Mouse (Mus musculus): ENCODE results near the gene Zbed5.
A peak's percentile ranks its signal among the peaks of the same experiment; 100 is the strongest.
"Not testable (repeated sequence)": the region's sequence is repeated elsewhere in the genome, so short reads cannot be mapped to it uniquely, and the experiment has no call there.

Gene Zbed5

DNA sequence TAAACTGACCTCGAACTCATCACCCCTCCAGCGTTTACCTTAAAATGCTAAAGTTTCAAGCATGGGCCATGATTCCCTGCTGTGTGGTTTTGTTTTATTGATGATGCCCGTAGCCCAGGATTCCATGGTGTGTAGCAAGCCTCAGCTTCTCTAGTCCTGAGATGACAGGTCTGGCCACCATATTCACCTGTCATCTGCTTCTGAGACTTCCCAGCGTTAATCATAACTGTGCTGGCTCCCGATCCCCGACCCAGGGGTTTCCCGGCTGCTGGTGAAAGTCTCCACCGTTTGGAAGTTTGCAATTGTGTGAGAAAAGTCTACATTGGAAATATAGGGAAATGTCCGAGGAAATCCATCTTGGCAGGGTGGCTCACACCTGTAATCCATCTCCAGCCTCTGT, 13.6 kb downstream of the Zbed5 start:
- no peak for DNase-seq

DNA sequence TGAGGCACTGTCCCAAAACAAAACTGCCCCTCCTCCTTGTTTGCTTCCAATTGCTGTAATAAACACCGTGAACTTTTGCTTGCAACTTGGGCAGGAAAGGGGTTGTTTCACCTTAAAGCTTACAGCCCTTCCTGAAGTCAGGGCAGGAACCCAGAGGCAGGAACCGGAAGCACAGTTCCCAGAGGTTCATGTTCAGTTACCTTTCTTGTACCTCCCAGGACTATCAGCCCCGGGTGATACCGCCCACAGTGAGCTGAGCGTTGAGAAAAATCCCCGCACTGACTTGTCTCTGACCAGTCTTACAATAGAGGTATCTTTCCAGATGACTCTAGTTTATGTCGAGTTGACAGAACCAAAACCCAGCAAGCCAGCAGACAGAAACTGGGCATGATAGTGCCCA, 14.1 kb downstream of the Zbed5 start:
- DNase-seq, result no peak

DNA sequence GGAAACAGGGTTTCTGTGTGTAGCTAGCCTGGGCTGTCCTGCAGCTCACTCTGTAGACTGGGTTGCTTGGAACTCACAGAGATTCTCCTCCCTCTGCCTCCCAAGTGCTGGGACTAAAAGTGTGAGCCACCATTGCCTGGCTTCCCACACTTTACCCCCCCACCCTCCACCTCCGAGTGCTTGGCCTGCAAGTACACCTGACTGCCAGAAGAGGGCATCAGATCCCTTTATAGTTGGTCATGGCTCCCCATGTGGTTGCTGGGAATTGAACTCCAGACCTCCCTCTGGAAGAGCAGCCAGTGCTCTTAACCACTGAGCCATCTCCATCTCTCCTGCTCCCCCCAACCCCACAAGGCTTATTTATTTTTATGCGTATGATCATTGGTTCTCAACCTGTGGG, 18.5 kb downstream of the Zbed5 start:
- DNase-seq, result peak; percentile 26

DNA sequence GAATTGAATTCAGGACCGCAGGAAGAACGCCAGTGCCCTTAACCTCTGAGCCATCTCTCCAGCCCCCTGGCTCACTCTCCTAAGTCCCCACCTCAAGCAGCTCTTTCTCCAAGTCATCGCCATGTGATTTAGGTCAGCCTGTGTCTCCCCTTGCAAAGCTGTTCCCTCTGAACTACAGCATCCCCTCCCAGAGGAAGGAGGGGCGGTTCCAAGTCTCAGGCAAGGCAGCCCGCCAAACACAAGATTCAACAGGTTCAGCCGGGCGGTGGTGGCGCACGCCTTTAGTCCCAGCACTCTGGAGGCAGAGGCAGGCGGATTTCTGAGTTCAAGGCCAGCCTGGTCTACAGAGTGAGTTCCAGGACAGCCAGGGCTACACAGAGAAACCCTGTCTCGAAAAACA, 20.0 kb downstream of the Zbed5 start:
- not testable (repeated sequence) for DNase-seq

DNA sequence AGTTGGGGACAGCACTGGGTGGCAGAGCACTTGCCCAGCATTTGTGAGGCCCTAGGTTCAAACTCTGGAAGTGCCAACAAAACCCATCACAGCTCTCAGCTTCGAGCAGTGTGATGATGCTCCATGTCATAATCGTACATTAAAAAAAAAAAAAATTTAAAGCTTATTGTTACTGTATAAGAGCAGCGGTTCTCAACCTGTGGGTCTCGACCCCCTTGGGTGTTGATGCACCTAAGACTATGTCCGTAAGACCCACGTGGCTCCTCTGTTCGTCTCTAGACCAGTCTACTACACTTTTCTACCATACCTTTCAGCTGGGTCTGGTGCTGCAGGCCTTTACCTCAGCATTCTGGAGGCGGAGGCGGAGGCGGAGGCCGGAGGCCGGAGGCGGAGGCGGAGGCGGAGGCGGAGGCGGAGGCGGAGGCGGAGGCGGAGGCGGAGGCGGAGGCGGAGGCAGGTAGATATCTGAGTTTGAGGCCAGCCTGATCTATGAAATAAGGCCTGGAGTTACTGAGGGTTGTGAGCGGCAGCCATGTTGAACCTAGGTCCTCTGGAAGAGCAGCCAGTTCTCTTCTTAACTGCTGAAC, 22.6 kb downstream of the Zbed5 start:
- DNase-seq, result no peak

DNA sequence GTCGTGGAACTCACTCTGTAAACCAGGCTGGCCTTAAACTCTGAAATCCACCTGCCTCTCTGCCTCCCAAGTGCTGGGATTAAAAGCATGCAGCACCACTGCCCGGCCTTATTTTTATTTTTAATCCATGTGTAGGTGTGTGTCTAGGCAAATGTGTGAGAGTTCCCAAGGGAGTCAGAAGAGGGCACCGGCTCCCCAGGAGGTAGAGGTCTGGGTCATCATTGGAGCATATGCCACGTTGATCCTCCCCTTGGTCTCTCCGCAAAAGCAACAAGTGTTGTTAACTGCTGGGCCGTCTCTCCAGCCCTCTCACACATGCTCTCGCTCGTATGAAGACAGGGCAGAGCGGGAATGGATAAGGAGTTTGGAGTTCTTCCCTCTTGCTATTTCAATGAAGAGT, 23.2 kb downstream of the Zbed5 start:
- no peak for DNase-seq

DNA sequence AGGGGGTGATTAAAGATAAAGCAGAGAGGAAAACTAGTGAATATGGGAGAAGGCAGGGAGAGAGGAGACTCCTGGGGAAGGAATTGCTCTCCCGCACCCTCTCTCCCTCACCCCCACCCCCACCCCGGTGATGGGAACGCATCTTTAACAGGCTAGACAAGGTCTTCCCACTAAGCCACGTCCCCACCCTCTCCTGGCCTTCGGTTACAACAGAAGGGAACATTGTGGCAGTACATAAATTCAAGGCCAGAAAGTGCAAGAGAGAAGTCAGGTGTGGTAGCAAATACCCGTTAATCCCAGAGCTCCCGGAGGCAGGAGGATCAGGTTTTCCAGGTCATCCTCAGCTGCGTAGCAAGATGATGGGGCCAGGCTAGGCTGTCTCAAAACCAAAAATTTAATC, 23.8 kb downstream of the Zbed5 start:
- no peak for DNase-seq

DNA sequence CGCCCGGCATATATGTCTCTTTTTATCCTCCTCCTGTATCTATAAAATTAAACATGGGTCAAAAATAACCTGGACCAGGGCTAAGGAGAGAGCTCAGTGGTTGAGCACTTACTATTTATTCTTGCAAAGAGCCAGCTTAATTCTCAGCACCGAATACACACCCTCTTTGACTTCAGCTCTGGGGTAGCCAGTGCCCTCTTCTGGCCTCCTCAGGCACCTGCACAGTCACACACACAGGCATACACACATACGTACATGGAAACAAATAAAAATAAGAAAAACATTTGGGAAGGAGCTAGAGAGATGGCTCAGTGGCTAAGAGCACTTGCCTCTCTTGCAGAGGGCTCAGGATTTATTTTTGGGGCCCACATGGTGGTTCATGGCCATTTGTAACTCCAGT, 26.4 kb downstream of the Zbed5 start:
- no peak for DNase-seq

DNA sequence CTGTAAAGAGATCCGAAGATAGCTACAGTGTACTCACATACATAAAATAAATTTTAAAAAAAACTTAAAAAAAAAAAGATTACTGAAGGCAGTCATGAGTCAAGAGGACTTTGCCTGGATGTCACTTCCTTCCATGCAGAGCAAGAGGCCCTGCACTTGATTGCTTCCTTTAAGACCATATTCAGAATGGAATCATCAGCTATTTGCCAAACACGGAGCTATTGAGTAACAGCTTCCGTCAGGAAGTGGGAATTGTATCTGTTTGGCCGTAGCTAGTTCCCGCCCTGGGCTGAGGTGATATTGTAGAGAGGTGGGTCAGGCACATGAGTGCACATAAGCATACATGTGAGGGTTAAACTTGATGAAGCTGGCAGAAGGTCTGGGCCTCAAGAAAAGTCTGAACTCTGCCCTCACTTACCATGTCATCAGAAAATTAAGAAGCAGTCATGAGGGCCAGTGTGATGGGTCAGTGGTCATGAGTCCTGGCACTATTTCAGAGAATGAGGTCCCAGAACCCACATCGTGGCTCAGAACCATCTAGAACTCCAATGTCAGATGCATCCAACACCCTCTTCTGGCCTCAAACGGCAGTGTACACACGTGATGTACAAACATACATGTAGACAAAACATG, 29.4 kb downstream of the Zbed5 start:
- peak; percentile 37 for DNase-seq

DNA sequence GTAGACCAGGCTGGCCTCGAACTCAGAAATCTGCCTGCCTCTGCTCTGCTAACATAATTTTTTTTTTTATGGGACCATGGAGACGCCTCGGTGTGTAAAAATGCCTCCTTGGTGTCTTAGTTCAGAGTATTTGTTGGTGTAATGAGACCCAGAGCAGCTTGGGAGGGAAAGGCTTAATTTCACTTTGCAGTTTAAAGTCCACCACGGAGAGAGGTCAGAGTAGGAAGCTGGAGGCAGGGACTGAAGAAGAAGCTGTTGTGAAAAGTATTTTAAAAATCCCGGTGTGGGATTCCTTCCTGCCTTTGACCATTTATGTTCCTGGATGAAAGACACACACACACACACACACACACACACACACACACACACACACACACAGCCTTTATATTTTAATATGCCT, 30.4 kb downstream of the Zbed5 start:
- DNase-seq, result peak; percentile 33

DNA sequence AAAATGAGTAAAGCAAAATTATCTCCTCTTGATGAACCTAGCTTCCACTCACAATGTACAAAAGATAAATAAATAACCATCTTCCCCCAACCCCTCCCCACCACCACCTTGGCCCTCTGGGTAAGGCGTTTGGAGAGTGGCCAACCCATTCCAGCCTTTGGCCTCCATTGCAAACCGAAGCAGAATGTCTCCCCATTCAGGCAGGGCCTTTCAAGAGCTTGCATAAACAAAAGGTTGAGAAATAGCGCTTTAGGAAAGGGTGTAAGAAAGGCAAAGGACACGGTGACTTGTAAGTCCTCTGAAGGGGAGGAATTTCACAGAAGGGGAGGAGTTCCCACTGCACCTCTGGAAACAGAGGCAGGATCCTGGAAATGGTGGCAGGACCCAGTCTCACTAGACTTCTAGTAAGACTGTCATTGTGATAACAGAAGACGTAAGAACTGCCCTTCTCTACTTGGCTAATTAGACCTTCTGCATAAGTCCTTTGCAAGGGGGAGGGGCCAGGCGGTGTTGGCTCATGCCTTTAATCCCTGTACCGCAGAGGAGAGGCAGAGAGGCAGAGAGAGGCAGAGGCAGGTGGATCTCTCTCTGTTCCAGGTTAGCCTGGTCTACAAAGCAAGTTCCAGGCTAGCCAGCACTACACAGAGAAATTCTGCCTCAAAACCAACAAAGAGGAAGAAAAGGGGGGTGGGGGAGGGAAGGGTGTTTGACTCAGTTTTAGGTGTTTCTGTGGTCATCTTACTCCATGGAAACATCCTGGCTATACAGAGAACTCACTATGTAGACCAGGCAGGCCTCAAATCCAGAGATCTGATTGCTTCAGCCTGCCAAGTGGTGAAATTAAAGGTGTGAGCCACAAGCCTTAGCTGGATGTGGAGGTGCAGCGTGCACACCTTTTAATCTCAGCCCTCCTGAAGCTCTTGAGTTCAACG, 34.7 kb downstream of the Zbed5 start:
- peak; percentile 73 for DNase-seq

DNA sequence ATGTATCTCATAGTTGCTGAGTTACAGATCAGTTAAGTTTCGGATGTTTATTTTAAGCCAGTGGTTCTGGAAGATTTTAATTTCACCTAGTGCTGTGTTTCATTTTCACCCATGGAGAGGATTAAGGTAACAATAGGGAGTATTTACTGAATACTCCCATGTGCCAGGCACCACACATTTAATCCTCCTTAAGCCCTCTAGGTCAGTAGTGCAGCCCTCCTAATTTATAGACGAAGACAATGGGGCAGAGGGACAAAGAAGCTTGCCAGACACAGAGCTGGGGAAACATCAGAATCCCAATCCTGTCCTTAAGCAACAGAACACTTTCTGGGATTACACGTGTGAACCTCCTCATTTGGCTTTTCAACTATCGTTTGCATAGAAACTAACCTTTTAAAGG, 41.4 kb downstream of the Zbed5 start:
- no peak for DNase-seq

DNA sequence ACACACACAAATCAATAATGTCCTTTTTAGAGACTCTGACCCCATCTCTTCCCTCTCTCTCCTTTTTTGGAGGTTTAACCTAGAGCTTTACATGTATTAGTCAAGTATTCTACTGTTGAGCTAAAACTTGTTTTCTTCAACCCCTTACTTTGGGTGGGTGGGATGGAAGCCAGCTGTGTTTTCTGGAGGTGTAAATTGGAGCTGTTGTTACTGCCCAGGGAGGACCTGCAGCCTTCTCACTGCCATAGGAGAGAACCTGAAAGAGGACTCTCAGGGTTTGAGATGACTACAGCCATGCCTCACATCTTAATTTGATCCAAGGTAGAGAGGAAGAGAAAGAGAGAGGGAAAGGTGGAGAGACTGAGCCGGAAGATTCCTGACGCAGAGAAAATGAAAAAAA, 44.8 kb downstream of the Zbed5 start:
- no peak for DNase-seq

DNA sequence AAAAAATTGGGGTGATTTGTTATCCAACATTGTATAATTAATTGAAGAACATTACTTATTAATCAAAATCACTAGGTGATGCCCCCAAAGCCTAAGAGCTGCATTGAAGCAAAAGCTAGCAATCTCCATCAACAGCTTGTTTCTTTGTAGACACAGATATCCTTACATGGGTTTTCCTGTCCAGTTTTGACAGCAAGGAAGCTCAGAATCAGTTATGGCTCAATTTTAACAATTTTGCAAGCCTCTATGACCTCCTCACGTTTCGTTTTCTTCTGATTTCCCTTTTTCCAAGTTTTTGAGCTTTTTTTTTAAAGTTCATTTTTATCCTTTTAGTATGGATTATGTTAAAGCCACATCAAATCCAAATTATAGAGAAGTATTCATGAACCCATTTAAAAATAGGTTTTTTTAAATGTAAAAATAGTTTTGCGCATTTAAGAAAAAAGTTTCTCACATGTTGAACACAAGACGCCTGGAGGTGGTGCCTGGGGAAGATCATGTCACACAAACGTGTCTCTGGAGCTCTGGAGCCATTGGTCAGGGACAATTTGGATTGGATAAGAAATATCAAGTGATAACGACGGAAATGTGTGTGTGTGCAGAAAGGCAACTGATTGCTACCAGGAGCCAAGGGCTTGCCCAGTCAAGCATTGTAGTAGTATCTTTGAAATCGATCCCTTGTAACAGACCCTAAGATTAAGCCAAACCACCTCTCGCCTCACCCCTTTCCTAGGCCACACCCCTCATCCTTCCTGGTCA, 45.4 kb downstream of the Zbed5 start:
- no peak for DNase-seq

DNA sequence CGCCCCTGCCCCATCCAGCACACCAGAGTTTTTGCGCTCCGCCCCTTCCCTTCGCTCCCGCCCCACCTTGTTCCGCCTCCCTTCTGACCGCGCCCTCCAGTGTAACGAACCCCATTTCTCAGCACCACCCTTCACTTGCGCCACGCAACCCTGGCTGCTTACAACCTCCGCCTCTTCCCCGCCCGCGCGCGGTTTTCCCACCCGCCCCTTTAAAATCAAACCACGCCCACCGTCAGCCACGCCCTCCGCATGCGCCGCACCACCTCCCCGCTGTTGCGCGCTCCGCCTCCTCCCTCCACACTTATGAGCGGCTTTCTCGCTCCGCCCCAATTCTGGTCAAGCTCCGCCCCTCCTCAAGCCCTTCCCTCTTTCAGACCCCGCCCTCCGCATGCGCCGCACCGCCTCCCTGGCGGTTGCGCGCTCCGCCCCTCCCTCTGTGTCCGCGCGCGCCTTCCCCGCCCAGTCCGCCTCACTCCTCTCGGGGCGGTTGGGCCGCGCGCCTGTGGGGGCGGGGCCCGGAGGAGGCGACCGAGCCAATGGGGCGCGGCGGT, 46.0 kb downstream of the Zbed5 start, which contains the start of gene Vkorc1l1:
Gene Vkorc1l1, plus strand, starts transcription at position 476 of the 551 bp plus-strand sequence.
- DNase-seq, result peak; percentile 99

DNA sequence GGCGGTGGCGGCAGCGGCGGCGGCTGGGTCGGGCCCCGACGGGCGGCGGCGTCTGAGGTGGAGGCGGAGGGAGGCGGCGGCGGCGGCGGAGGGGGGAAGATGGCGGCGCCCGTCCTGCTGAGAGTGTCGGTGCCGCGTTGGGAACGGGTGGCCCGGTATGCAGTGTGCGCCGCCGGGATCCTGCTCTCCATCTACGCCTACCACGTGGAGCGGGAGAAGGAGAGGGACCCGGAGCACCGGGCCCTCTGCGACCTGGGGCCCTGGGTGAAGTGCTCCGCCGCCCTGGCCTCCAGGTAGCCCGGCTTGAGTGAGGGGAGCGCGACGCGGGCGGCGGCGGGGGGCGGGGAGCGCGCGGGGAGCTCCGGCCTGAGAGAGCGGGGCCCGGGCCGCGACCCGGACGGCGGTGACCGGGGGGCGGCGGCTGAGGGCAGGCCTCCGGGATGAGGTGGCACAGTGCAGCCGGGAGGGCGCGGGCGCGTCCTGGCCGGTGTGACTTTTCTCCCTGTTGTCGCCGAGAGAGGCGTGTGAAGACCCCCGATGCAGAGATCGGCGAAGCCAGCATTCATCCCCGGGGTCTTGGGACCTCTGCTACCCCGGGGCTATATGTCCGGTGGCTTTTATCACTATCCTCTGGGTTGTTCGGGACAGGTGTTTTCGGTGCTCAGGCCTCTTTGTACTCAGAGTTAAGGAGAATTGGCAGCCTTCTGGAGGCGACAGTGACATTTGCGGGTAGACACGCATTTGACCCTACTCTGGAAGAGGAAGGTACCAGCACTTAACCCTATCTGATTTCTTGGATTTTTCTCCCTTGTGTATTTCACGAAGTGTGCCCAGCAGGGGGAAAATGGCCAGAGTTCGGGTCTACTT, 46.8 kb downstream of the Zbed5 start:
- peak; percentile 51 for DNase-seq

DNA sequence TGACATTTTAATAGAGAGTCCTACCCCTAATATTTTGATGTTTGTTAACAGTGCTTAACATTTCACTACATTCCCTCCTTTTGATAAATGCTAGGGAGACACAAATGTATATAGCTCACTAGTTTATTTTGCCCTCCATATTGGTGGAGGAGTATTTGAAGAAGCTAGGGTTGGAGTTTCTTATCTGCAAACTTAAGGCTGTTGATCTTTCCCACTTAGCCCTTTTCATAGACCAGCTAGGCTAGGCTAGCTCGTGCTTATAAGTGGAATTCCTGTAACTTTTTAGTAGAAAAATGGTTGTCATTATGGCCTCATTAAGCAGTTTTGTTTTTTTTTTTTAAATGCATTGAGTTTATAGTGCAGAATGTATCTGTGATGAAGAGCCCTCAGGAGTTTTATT, 47.9 kb downstream of the Zbed5 start:
- no peak for DNase-seq

DNA sequence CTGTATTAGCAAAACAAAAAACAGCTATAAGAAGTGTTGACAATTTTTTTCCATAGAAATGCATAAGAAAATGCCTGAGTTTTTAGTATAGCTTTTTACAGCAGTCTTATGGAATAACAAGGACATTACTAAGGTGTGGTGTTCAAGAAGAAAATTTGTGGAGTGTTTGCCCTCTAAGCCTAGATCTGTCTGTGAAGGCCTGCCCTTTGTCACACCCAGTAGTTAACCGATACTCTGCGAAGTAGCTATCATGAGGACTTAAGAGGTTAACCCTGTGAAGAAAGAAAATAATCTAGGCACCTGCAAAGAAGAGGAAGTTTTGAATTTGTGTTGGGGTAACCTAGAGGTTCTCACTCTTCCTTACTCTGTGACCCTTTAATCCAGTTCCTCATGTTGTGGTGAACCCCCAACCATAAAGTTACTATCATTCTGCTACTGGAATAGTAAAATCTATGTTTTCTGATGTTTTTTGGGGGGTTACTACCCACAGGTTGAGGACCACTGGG, 52.1 kb downstream of the Zbed5 start:
- no peak for DNase-seq

DNA sequence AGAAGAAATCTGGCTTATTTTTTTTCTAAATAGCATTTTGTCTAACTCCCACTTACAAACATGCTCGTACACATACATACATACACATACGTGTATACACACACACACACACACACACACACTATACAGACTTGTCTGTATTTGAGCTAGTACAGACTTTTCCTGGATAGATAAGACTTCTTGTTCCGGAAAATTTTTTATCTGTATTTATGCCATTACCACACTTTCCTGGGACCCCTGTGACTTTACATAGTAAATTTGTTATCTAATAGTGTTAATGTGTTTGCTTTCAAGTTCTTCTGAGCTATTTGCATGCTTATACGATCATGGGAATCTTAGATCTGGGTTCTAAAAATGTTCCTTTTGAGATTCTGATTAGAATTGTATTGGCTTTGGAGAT, 56.6 kb downstream of the Zbed5 start:
- no peak for DNase-seq

Measured in kidney, postnatal 14 days (tissue).